Mouse (Mus musculus) heart, embryonic 16.5 days (tissue): ENCODE data around the gene Icam5. TPM values are rescaled to one million over a fixed set of nuclear protein-coding genes. Genes with fewer than 3 reads are reported as not detected.
A peak's percentile ranks its signal among the peaks of the same experiment; 100 is the strongest.

Source experiments
- microRNA counts: library from miRNA; unstranded; fragments of <30 nt; microRNA quantifications from one replicate; lab custom pipeline; 2016
- microRNA-seq: library from miRNA; unstranded; fragments of <30 nt; microRNA quantifications from one replicate; pipeline ENCODE4, GENCODE M21; 2017
- polyA plus RNA-seq: library from polyadenylated mRNA; unstranded; fragments of >200 nt; fragmentation: Nextera tagmentation; extraction: Ambion mirVana; gene quantifications from 2 replicates; pipeline ENCODE4 v1.2.1, GENCODE M21; 2015

Icam5 gene
- polyA plus RNA-seq, 1 experiment from 2014 or later = 0.08 TPM

MicroRNAs within 50 kb of the gene (microRNA counts, 519-probe panel; counts per million panel counts)
- 2,759 counts per million, percentile 72 among the panel's probes with 10 or more counts for microRNA mmu-miR-1900 (lab: Ali Mortazavi, UCI)

Small RNA genes within 50 kb of the gene (microRNA-seq; reads per million reads assigned to microRNA genes)
- gene Mir1900 = not detected
- gene Mir7082 = 1.2 reads per million

Other genes with a start within 250 kb of the Icam5 start
- gene Col5a3, start 217.0 kb upstream of the Icam5 start, polyA plus RNA-seq = 1.9 and 2.1 TPM in 2 replicates
- not detected in 2 replicates for gene Rdh8, start 213.6 kb upstream of the Icam5 start, polyA plus RNA-seq
- 11.4 and 13.4 TPM in 2 replicates for gene A230050P20Rik, start 163.4 kb upstream of the Icam5 start, polyA plus RNA-seq
- gene Angptl6, start 152.3 kb upstream of the Icam5 start, polyA plus RNA-seq = 3.8 and 4.0 TPM in 2 replicates
- gene Ppan, start 143.9 kb upstream of the Icam5 start, polyA plus RNA-seq = 36.4 and 44.3 TPM in 2 replicates
- gene Eif3g, start 133.4 kb upstream of the Icam5 start, polyA plus RNA-seq = 208 and 209 TPM in 2 replicates
- 56.1 and 63.1 TPM in 2 replicates for gene Dnmt1, start 72.2 kb upstream of the Icam5 start, polyA plus RNA-seq
- gene S1pr2, start 55.3 kb upstream of the Icam5 start, polyA plus RNA-seq = 18.2 and 23.7 TPM in 2 replicates
- gene Mrpl4, start 29.3 kb upstream of the Icam5 start, polyA plus RNA-seq = 170 and 173 TPM in 2 replicates
- 23.8 and 29.6 TPM in 2 replicates for gene Icam1, start 16.1 kb upstream of the Icam5 start, polyA plus RNA-seq
- gene Icam4, start 2.7 kb upstream of the Icam5 start, polyA plus RNA-seq = 2.0 and 3.0 TPM in 2 replicates
- gene Zglp1, start 35.0 kb downstream of the Icam5 start, polyA plus RNA-seq = 0.72 and 0.77 TPM in 2 replicates
- gene Gm49373, start 41.0 kb downstream of the Icam5 start, polyA plus RNA-seq = 0.22 and 0.56 TPM in 2 replicates
- gene Fdx1l, start 41.5 kb downstream of the Icam5 start, polyA plus RNA-seq = 47.9 and 55.0 TPM in 2 replicates
- 2.0 and 2.3 TPM in 2 replicates for gene Gm38431, start 59.9 kb downstream of the Icam5 start, polyA plus RNA-seq
- 41.4 and 49.3 TPM in 2 replicates for gene Raver1, start 59.9 kb downstream of the Icam5 start, polyA plus RNA-seq
- gene Tyk2, start 99.2 kb downstream of the Icam5 start, polyA plus RNA-seq = 15.8 and 16.2 TPM in 2 replicates
- gene Cdc37, start 117.9 kb downstream of the Icam5 start, polyA plus RNA-seq = 226 and 279 TPM in 2 replicates
- 15.0 and 16.7 TPM in 2 replicates for gene Pde4a, start 133.6 kb downstream of the Icam5 start, polyA plus RNA-seq
- 51.5 and 54.6 TPM in 2 replicates for gene Keap1, start 207.3 kb downstream of the Icam5 start, polyA plus RNA-seq
- gene S1pr5, start 216.4 kb downstream of the Icam5 start, polyA plus RNA-seq = 0.09 and 0.16 TPM in 2 replicates
- 58.8 and 63.9 TPM in 2 replicates for gene Atg4d, start 233.2 kb downstream of the Icam5 start, polyA plus RNA-seq